8 mouse cellular contexts compared by ENCODE assay signal in the genomic region with DNA sequence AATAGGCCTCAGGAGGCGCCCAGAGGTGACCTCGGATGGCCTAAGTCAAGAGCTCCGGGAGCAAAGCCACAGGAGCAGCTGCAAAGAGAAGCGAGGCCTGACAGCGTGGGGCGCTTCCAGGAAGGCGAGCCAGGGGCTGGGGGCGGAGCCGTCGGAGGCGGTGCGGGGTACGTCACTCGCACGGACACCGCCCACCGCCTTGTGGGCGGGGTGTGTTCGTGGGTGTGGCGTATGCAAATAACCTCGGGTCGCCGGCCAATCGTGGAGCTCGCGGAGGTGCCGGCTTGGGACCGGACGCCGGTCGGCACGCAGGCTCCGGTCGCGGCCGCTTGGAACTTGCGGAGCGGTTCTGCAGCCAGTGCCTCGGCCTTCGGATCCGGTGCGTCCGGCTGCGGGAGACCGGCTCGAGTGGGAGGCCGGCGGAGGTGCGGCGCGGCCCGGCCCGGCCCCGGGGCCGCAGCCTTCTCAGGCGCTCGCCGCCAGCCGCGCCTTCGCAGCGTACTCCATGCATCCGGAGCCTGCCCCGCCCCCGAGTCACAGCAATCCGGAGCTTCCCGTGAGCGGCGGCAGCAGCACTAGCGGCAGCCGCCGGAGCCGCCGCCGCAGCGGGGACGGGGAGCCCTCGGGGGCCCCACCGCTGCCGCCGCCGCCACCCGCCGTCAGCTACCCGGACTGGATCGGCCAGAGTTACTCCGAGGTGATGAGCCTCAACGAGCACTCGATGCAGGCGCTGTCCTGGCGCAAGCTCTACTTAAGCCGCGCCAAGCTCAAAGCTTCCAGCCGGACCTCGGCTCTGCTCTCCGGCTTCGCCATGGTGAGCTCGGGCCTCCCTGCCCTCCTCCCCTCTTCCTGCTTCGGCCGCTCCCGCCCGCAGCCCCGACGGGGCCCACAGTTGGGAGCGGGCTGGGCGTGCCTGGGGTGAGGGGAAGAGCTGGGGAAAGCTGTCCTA. TPM values are rescaled to one million over a fixed set of nuclear protein-coding genes. Genes with fewer than 3 reads are reported as not detected.
DNase-seq lines count a peak whose midpoint lies in the region; ATAC-seq and TF ChIP-seq lines count a peak whose summit lies in the region.

A gene (plus strand): TSS at position 322 of the 949 bp plus-strand sequence.

- H3K36me3 ChIP-seq in hindbrain, embryonic 13.5 days, result no peaks in the 10 kb centered on the region

- H3K9ac ChIP-seq in hindbrain, embryonic 13.5 days, result peak within 1 kb of the TSS; percentile 86

- ATAC-seq in Patski, result peak; percentile 84
- ATAC-seq in hindbrain, embryonic 13.5 days (ENCODE audit: low FRiP score), result peak; percentile 95

- under 1% methylated on average over 96 of the region's 106 CpGs for WGBS in hindbrain, embryonic 13.5 days

- peaks cover 54% of the 10 kb centered on the region for H3K4me1 ChIP-seq in hindbrain, embryonic 13.5 days (replicated peaks)

- POLR2A ChIA-PET in Patski (lab: Charles Lee), result interaction anchor here (0.6 to 3.3 kb wide), 7 partner anchors 10 to 45 kb away, joined by 3 to 15 read pairs (median 3); no protein-coding TSS in a partner anchor

- no peaks in the 10 kb centered on the region for H3K9me3 ChIP-seq in hindbrain, embryonic 13.5 days

- H3K27me3 ChIP-seq in Patski, result no peaks in the 10 kb centered on the region
- no peaks in the 10 kb centered on the region for H3K27me3 ChIP-seq in hindbrain, embryonic 13.5 days

- peak; percentile 82 for DNase-seq in Patski (ENCODE audit: low read depth, low spot score)
- DNase-seq in cerebellum, postnatal 14 days, result peak; percentile 96 to 98
- peak; percentile 93 to 95 for DNase-seq in frontal cortex, postnatal 14 days (ENCODE audit: low spot score in 2 of 2)
- peak; percentile 85 to 86 for DNase-seq in layer of hippocampus, postnatal 25 days (ENCODE audit: extremely low spot score in 1 of 2, low spot score in 1 of 2)
- peak; percentile 98 for DNase-seq in lung, postnatal 25 days (ENCODE audit: low spot score)
- peak; percentile 96 for DNase-seq in retina, embryonic 14.5 days (ENCODE audit: low spot score)
- peak; percentile 99 for DNase-seq in thymus, postnatal 4 days

- CTCF ChIA-PET in Patski (lab: Charles Lee), result interaction anchor here (0.8 to 4.3 kb wide), 13 partner anchors 10 to 90 kb away, joined by 3 to 16 read pairs (median 5); no protein-coding TSS in a partner anchor

- peak within 1 kb of the TSS; percentile 74 for H3K4me3 ChIP-seq in hindbrain, embryonic 13.5 days

- H3K27ac ChIP-seq in hindbrain, embryonic 13.5 days, result peak within 1 kb of the TSS; percentile 93

- H3K4me2 ChIP-seq in hindbrain, embryonic 13.5 days, result peak within 1 kb of the TSS; percentile 83

- in situ Hi-C loops in Patski (cut with MboI; ENCODE audit: low pct_unique_long_range_greater_than_20kb), result loop anchor here (5.0 kb wide), 1 partner anchor 48 kb away; no protein-coding TSS in a partner anchor

- no peak for TF ChIP-seq CTCF in Patski (IDR thresholded peaks at IDR 0.05)

RNA-seq across cellular contexts. Expression of the gene that starts here (rescaled TPM):
- polyA plus RNA-seq in Patski (2021), result 20.5 TPM
- polyA plus RNA-seq in hindbrain, embryonic 13.5 days (2015; fragmentation: Nextera tagmentation; extraction: Ambion mirVana), result 11.8 and 12.3 TPM in 2 replicates
- total RNA-seq in layer of hippocampus, postnatal 25 days (2021), result 10 to 100 TPM; 11.0 to 11.7 TPM

Comparison
In these comparisons a context has a peak if more than half of its experiments do, and no peak if none do; other contexts are left out.
1. Peak in every context shown above with its lines: DNase-seq, ATAC-seq, H3K4me3 ChIP-seq and H3K27ac ChIP-seq.